Mouse (Mus musculus): ENCODE results near the gene Map3k7cl. TPM values are rescaled to one million over a fixed set of nuclear protein-coding genes. Genes with fewer than 3 reads are reported as not detected.

The Map3k7cl gene
- polyA plus RNA-seq, 1 experiment from 2014 or later: 0.10 TPM

- 95% methylated on average over 2 of the region's 2 CpGs for WGBS
Observed at GRCm38 (mm10) chr16:87624937-87625336, 71.8 kb downstream of the Map3k7cl start.

GRCm38 (mm10) chr16:87625341-87625740 is 72.2 kb downstream of the Map3k7cl start:
- 76% methylated on average over 3 of the region's 3 CpGs for WGBS
- Histone ChIP-seq H3K4me1 (replicated peaks) (no peaks in the 10 kb centered on the region), H3K27me3 (no peaks in the 10 kb centered on the region), H3K4me2 (no peak overlapping the region), H3K9ac (no peak overlapping the region), H3K9me3 (peaks cover 16% of the 10 kb centered on the region), H3K36me3 (no peaks in the 10 kb centered on the region), H3K4me3 (no peak overlapping the region), H3K27ac (no peak overlapping the region)
- ATAC-seq (ENCODE audit: low FRiP score): no peak

More at GRCm38 (mm10) chr16:87624937-87625336, 71.8 kb downstream of the Map3k7cl start:
- Histone ChIP-seq H3K36me3 (no peaks in the 10 kb centered on the region), H3K27ac (no peak overlapping the region), H3K27me3 (no peaks in the 10 kb centered on the region), H3K4me1 (replicated peaks) (no peaks in the 10 kb centered on the region), H3K9me3 (peaks cover 16% of the 10 kb centered on the region), H3K9ac (no peak overlapping the region), H3K4me2 (no peak overlapping the region), H3K4me3 (no peak overlapping the region)
- ATAC-seq (ENCODE audit: low FRiP score): no peak

GRCm38 (mm10) chr16:87625816-87626215 is 72.7 kb downstream of the Map3k7cl start:
- peaks cover 16% of the 10 kb centered on the region for H3K9me3 ChIP-seq
- H3K9ac ChIP-seq: no peak overlapping the region
- no peak overlapping the region for H3K4me2 ChIP-seq
- H3K4me3 ChIP-seq: no peak overlapping the region
- H3K36me3 ChIP-seq: no peaks in the 10 kb centered on the region
- no peak for ATAC-seq (ENCODE audit: low FRiP score)
- H3K27ac ChIP-seq: no peak overlapping the region
- WGBS: 97% methylated on average over 8 of the region's 8 CpGs
- no peaks in the 10 kb centered on the region for H3K4me1 ChIP-seq (replicated peaks)
- no peaks in the 10 kb centered on the region for H3K27me3 ChIP-seq

GRCm38 (mm10) chr16:87626696-87627095 is 73.6 kb downstream of the Map3k7cl start:
- no peak for ATAC-seq (ENCODE audit: low FRiP score)

GRCm38 (mm10) chr16:87634709-87635108 is 81.6 kb downstream of the Map3k7cl start:
- no peak overlapping the region for H3K27ac ChIP-seq
- no peaks in the 10 kb centered on the region for H3K36me3 ChIP-seq
- no peak overlapping the region for H3K4me3 ChIP-seq
- H3K27me3 ChIP-seq: no peaks in the 10 kb centered on the region
- no peak overlapping the region for H3K9ac ChIP-seq
- no peaks in the 10 kb centered on the region for H3K4me1 ChIP-seq (replicated peaks)
- no peak for ATAC-seq (ENCODE audit: low FRiP score)
- no peak overlapping the region for H3K4me2 ChIP-seq
- no peaks in the 10 kb centered on the region for H3K9me3 ChIP-seq

More at GRCm38 (mm10) chr16:87626696-87627095, 73.6 kb downstream of the Map3k7cl start:
- WGBS: 96% methylated on average over 4 of the region's 4 CpGs
- H3K27ac ChIP-seq: no peak overlapping the region
- no peaks in the 10 kb centered on the region for H3K27me3 ChIP-seq
- H3K9ac ChIP-seq: no peak overlapping the region
- H3K9me3 ChIP-seq: peaks cover 16% of the 10 kb centered on the region
- no peak overlapping the region for H3K4me2 ChIP-seq
- H3K36me3 ChIP-seq: no peaks in the 10 kb centered on the region
- H3K4me3 ChIP-seq: no peak overlapping the region
- no peaks in the 10 kb centered on the region for H3K4me1 ChIP-seq (replicated peaks)

GRCm38 (mm10) chr16:87635213-87635755 is 82.2 kb downstream of the Map3k7cl start:
- Histone ChIP-seq H3K36me3 (no peaks in the 10 kb centered on the region), H3K9me3 (no peaks in the 10 kb centered on the region), H3K9ac (no peak overlapping the region), H3K27me3 (no peaks in the 10 kb centered on the region), H3K27ac (no peak overlapping the region), H3K4me2 (no peak overlapping the region), H3K4me1 (replicated peaks) (no peaks in the 10 kb centered on the region), H3K4me3 (no peak overlapping the region)
- WGBS: 94% methylated on average over 6 of the region's 6 CpGs
- no peak for ATAC-seq (ENCODE audit: low FRiP score)

- Histone ChIP-seq H3K36me3 (no peaks in the 10 kb centered on the region), H3K4me2 (no peak overlapping the region), H3K27me3 (no peaks in the 10 kb centered on the region), H3K4me3 (no peak overlapping the region), H3K4me1 (replicated peaks) (no peaks in the 10 kb centered on the region), H3K9ac (no peak overlapping the region), H3K27ac (no peak overlapping the region), H3K9me3 (no peaks in the 10 kb centered on the region)
- no peak for ATAC-seq (ENCODE audit: low FRiP score)
- WGBS: 78% methylated on average over 4 of the region's 4 CpGs
Observed at GRCm38 (mm10) chr16:87635841-87636240, 82.7 kb downstream of the Map3k7cl start.

GRCm38 (mm10) chr16:87638098-87638497 is 85.0 kb downstream of the Map3k7cl start:
- no peak overlapping the region for H3K27ac ChIP-seq
- no peaks in the 10 kb centered on the region for H3K36me3 ChIP-seq
- H3K4me3 ChIP-seq: no peak overlapping the region
- H3K4me2 ChIP-seq: no peak overlapping the region
- H3K9me3 ChIP-seq: no peaks in the 10 kb centered on the region
- no peak for ATAC-seq (ENCODE audit: low FRiP score)
- 44% methylated on average over 1 of the region's 1 CpGs for WGBS
- no peaks in the 10 kb centered on the region for H3K4me1 ChIP-seq (replicated peaks)
- no peak overlapping the region for H3K9ac ChIP-seq
- H3K27me3 ChIP-seq: no peaks in the 10 kb centered on the region

- no peaks in the 10 kb centered on the region for H3K27me3 ChIP-seq
- H3K4me2 ChIP-seq: no peak overlapping the region
- H3K9ac ChIP-seq: no peak overlapping the region
- H3K27ac ChIP-seq: no peak overlapping the region
- H3K9me3 ChIP-seq: no peaks in the 10 kb centered on the region
- H3K36me3 ChIP-seq: no peaks in the 10 kb centered on the region
- 97% methylated on average over 7 of the region's 7 CpGs for WGBS
- no peak overlapping the region for H3K4me3 ChIP-seq
- no peak for ATAC-seq (ENCODE audit: low FRiP score)
- no peaks in the 10 kb centered on the region for H3K4me1 ChIP-seq (replicated peaks)
Observed at GRCm38 (mm10) chr16:87642234-87642633, 89.1 kb downstream of the Map3k7cl start.

GRCm38 (mm10) chr16:87644111-87644770 is 91.1 kb downstream of the Map3k7cl start:
- H3K9ac ChIP-seq: no peak overlapping the region
- H3K27ac ChIP-seq: no peak overlapping the region
- WGBS: 77% methylated on average over 14 of the region's 14 CpGs
- no peaks in the 10 kb centered on the region for H3K9me3 ChIP-seq
- H3K27me3 ChIP-seq: no peaks in the 10 kb centered on the region
- ATAC-seq (ENCODE audit: low FRiP score): no peak
- no peaks in the 10 kb centered on the region for H3K36me3 ChIP-seq
- H3K4me1 ChIP-seq (replicated peaks): no peaks in the 10 kb centered on the region
- no peak overlapping the region for H3K4me3 ChIP-seq
- H3K4me2 ChIP-seq: no peak overlapping the region

Other genes starting within 250 kb of the Map3k7cl start
- 22.5 and 23.5 TPM in 2 replicates for gene N6amt1, start 199.1 kb upstream of the Map3k7cl start, polyA plus RNA-seq (2015; fragmentation: Nextera tagmentation; extraction: Ambion mirVana)
- 25.9 TPM in 2 replicates for gene Ltn1, start 120.7 kb upstream of the Map3k7cl start, polyA plus RNA-seq (2015; fragmentation: Nextera tagmentation; extraction: Ambion mirVana)
- gene Rwdd2b, start 112.8 kb upstream of the Map3k7cl start, polyA plus RNA-seq (2015; fragmentation: Nextera tagmentation; extraction: Ambion mirVana): 12.9 and 15.0 TPM in 2 replicates
- gene Usp16, start 98.6 kb upstream of the Map3k7cl start, polyA plus RNA-seq (2015; fragmentation: Nextera tagmentation; extraction: Ambion mirVana): 52.6 and 54.3 TPM in 2 replicates
- gene Cct8, start 57.5 kb upstream of the Map3k7cl start, polyA plus RNA-seq (2015; fragmentation: Nextera tagmentation; extraction: Ambion mirVana): 446 and 454 TPM in 2 replicates
- gene Bach1, start 145.6 kb downstream of the Map3k7cl start, polyA plus RNA-seq (2015; fragmentation: Nextera tagmentation; extraction: Ambion mirVana): 26.1 and 26.6 TPM in 2 replicates

All from hindbrain, embryonic 13.5 days (tissue).